ENCODE assay signal across 14 mouse cellular contexts in the genomic region with DNA sequence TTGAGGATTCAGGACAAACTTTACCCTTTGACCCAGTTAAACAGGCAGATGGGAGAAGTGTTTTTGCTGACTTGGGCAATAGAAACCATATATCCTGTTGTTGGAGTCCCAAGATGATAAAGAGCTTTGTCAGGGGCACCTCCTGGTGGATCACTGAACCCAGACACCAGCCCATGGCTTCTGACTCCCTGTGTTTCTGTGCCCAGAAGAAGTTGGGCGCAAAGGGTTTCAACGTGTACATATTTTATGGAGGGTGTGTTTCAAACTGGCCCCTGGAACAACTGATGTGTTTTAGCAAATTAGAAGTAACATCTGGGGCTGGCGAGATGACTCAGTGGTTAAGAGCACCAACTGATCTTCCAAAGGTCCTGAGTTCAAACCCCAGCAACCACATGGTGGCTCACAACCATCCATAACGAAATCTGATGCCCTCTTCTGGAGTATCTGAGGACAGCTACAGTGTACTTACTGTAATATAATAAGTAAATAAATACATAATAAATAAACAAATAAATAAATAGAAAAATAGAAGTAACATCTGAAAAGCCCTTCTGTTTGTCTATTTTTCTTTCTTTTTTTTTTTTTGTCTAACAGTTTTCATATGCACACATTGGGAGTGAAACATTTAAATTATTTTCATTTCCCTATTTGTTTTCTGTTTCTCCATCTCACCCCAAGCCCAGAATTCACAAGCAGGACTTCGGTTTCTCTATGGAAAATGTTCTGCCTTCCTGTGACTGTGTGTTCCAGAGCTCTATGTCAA. TPM values are rescaled to one million over a fixed set of nuclear protein-coding genes. Genes with fewer than 3 reads are reported as not detected.
DNase-seq lines count a peak whose midpoint lies in the region; ATAC-seq and TF ChIP-seq lines count a peak whose summit lies in the region.
"Had no signal": no experiment of that assay in that cellular context is flagged by ENCODE, and none has a peak within 500 bp of the region (broad histone marks: within the 10 kb centered on the region; RNA-seq: fewer than 3 reads in every experiment).

No protein-coding gene starts in this region.

- no peak for DNase-seq in liver, embryonic 11.5 days (ENCODE audit: low spot score)
- DNase-seq in liver = no peak
- DNase-seq in 3T3-L1 (ENCODE audit: low read depth, low spot score) = peak; percentile 61
- no peak for DNase-seq in urinary bladder, adult 18-20 months (ENCODE audit: low spot score in 2 of 2)
- no peak for DNase-seq in yolk sac, embryonic 10.5 days (ENCODE audit: low spot score)
- DNase-seq: cerebellum, adult 2 months had no signal

- H3K36me3 ChIP-seq in liver, embryonic 11.5 days (ENCODE audit: control insufficient read depth, insufficient read depth, low read length) = no peaks in the 10 kb centered on the region
- no peaks in the 10 kb centered on the region for H3K36me3 ChIP-seq in E14TG2a.4 (ENCODE audit: insufficient read depth, low read length)
- H3K36me3 ChIP-seq in liver, embryonic 15.5 days (replicated peaks) = no peaks in the 10 kb centered on the region
- H3K36me3 ChIP-seq: embryonic facial prominence, embryonic 10.5 days; forebrain, embryonic 12.5 days; heart, embryonic 13.5 days; hindbrain, embryonic 15.5 days; intestine, embryonic 15.5 days; lung, embryonic 15.5 days had no signal

- no peaks in the 10 kb centered on the region for H3K9me3 ChIP-seq in liver, embryonic 11.5 days (ENCODE audit: control insufficient read depth, low read length)
- H3K9me3 ChIP-seq in E14TG2a.4 (ENCODE audit: low read length) = no peaks in the 10 kb centered on the region
- H3K9me3 ChIP-seq in liver, embryonic 15.5 days (replicated peaks) = no peaks in the 10 kb centered on the region
- H3K9me3 ChIP-seq: embryonic facial prominence, embryonic 10.5 days; forebrain, embryonic 12.5 days; heart, embryonic 13.5 days; hindbrain, embryonic 15.5 days; intestine, embryonic 15.5 days; lung, embryonic 15.5 days had no signal

- no peak overlapping the region for H3K4me3 ChIP-seq in liver, embryonic 11.5 days (ENCODE audit: low read depth, low read length)
- peak overlapping the region; percentile 94; the same call in 1 of the 2 replicates for H3K4me3 ChIP-seq in E14TG2a.4 (replicated peaks; ENCODE audit: low read length)
- no peak overlapping the region for H3K4me3 ChIP-seq in liver, embryonic 15.5 days (replicated peaks)

- 0 out of 2 replicates have a peak, but pooled peaks cover 4% of the 10 kb centered on the region for H3K4me1 ChIP-seq in liver, embryonic 11.5 days (replicated peaks; ENCODE audit: control insufficient read depth, insufficient read depth, low read length)
- H3K4me1 ChIP-seq in E14TG2a.4 (replicated peaks; ENCODE audit: low read depth, low read length) = peaks cover 64% of the 10 kb centered on the region
- peaks cover 47% of the 10 kb centered on the region for H3K4me1 ChIP-seq in liver, embryonic 15.5 days (replicated peaks)

- no peak for ATAC-seq in liver, embryonic 11.5 days (replicated peaks; ENCODE audit: low FRiP score)
- no peak for ATAC-seq in liver, embryonic 15.5 days (ENCODE audit: insufficient read depth)

- WGBS in liver, embryonic 11.5 days = 72% methylated on average over 5 of the region's 5 CpGs
- WGBS in liver, embryonic 15.5 days (ENCODE audit: insufficient replicate concordance) = 61% methylated on average over 5 of the region's 5 CpGs

- no peak overlapping the region for H3K27ac ChIP-seq in liver, embryonic 11.5 days (ENCODE audit: low read depth, low read length)
- no peak overlapping the region for H3K27ac ChIP-seq in liver, embryonic 15.5 days (replicated peaks)
- H3K27ac ChIP-seq: forebrain, embryonic 12.5 days; heart, embryonic 13.5 days; intestine, embryonic 15.5 days; lung, embryonic 15.5 days had no signal

- H3K4me2 ChIP-seq in liver, embryonic 11.5 days = 0 out of 2 replicates have a peak overlapping the region, but pooled peaks have one; percentile 76
- H3K4me2 ChIP-seq in liver, embryonic 15.5 days = peak overlapping the region; percentile 94; the same call in 1 of the 2 replicates

- H3K27me3 ChIP-seq in liver, embryonic 11.5 days (replicated peaks; ENCODE audit: control insufficient read depth, insufficient read depth, low read length) = no peaks in the 10 kb centered on the region
- no peaks in the 10 kb centered on the region for H3K27me3 ChIP-seq in E14TG2a.4 (ENCODE audit: insufficient read depth, low read length)
- H3K27me3 ChIP-seq in liver, embryonic 15.5 days = peaks cover 21% of the 10 kb centered on the region
- H3K27me3 ChIP-seq: heart, embryonic 13.5 days; intestine, embryonic 15.5 days; lung, embryonic 15.5 days had no signal

- no peak overlapping the region for H3K9ac ChIP-seq in liver, embryonic 11.5 days (ENCODE audit: low read depth, low read length)
- H3K9ac ChIP-seq in liver, embryonic 15.5 days = no peak overlapping the region
- H3K9ac ChIP-seq: intestine, embryonic 15.5 days; lung, embryonic 15.5 days had no signal

- TF ChIP-seq CTCF in E14TG2a.4 (conservative IDR thresholded peaks at IDR 0.05; ENCODE audit: low read length) = no peak

RNA-seq across cellular contexts. Expression of a gene that starts 1.2 kb away (rescaled TPM):
- polyA plus RNA-seq in liver, embryonic 11.5 days (2014; fragmentation: Nextera tagmentation; extraction: Ambion mirVana) = 1.3 and 2.1 TPM in 2 replicates
- polyA plus RNA-seq in liver, embryonic 15.5 days (2015; fragmentation: Nextera tagmentation; extraction: Ambion mirVana) = 0.22 TPM in 2 replicates

RNA-seq across cellular contexts. Expression of a gene that starts 8.1 kb away (rescaled TPM):
- 3.3 and 3.8 TPM in 2 replicates for polyA plus RNA-seq in liver, embryonic 11.5 days (2014; fragmentation: Nextera tagmentation; extraction: Ambion mirVana)
- polyA plus RNA-seq in liver, embryonic 15.5 days (2015; fragmentation: Nextera tagmentation; extraction: Ambion mirVana) = 1.7 and 1.8 TPM in 2 replicates

RNA-seq across cellular contexts. Expression of a gene that starts 47.0 kb away (rescaled TPM):
- polyA plus RNA-seq in liver, embryonic 11.5 days (2014; fragmentation: Nextera tagmentation; extraction: Ambion mirVana) = 144 and 155 TPM in 2 replicates
- 49.9 and 56.6 TPM in 2 replicates for polyA plus RNA-seq in liver, embryonic 15.5 days (2015; fragmentation: Nextera tagmentation; extraction: Ambion mirVana)

RNA-seq across cellular contexts. Expression of a gene that starts 47.2 kb away (rescaled TPM):
- polyA plus RNA-seq in liver, embryonic 11.5 days (2014; fragmentation: Nextera tagmentation; extraction: Ambion mirVana) = 4.4 and 4.7 TPM in 2 replicates
- 1.6 and 1.8 TPM in 2 replicates for polyA plus RNA-seq in liver, embryonic 15.5 days (2015; fragmentation: Nextera tagmentation; extraction: Ambion mirVana)
